Mouse (Mus musculus) hematopoietic stem cell, adult 5-6 weeks (primary cell): ENCODE data around the gene Sptlc3. TPM values are rescaled to one million over a fixed set of nuclear protein-coding genes. Genes with fewer than 3 reads are reported as not detected.

ENCODE experiments used
- total RNA-seq: library from RNA; stranded (forward); fragments of 172-1452, 232-1000 nt; gene quantifications from 2 replicates; pipeline ENCODE4 v1.2.3, GENCODE M21; 2017

Sptlc3 gene
- total RNA-seq, 1 experiment from 2014 or later = not detected

Other genes with a start within 250 kb of the Sptlc3 start
- gene Ism1, start 184.3 kb downstream of the Sptlc3 start, total RNA-seq = 0.55 TPM in 1 of 2 replicates, not detected in the other